Comparison of ENCODE assay signal across 21 mouse cellular contexts in genomic region chr11:24128001-24128400, GRCm38 (mm10). TPM values are rescaled to one million over a fixed set of nuclear protein-coding genes. Genes with fewer than 3 reads are reported as not detected.
A peak's percentile ranks its signal among the peaks of the same experiment; 100 is the strongest.
DNase-seq lines count a peak whose midpoint lies in the region; ATAC-seq and TF ChIP-seq lines count a peak whose summit lies in the region.
"Had no signal": no experiment of that assay in that cellular context is flagged by ENCODE, and none has a peak within 500 bp of the region (broad histone marks: within the 10 kb centered on the region; RNA-seq: fewer than 3 reads in every experiment).

No protein-coding gene starts in this region.

- 0 out of 2 replicates have a peak, but pooled peaks have one; percentile 26 for ATAC-seq in heart, embryonic 13.5 days (ENCODE audit: extremely low read depth, insufficient number of reproducible peaks, low FRiP score, low TSS enrichment)
- 0 out of 2 replicates have a peak, but pooled peaks have one; percentile 21 for ATAC-seq in midbrain, embryonic 13.5 days
- no peak for ATAC-seq in embryonic facial prominence, embryonic 13.5 days (ENCODE audit: insufficient number of reproducible peaks, insufficient read depth, low FRiP score, low TSS enrichment, low read depth)
- ATAC-seq in liver, embryonic 16.5 days (ENCODE audit: low read depth) = no peak
- ATAC-seq in lung, postnatal 0 days = no peak

- H3K4me1 ChIP-seq in heart, embryonic 13.5 days = peaks cover 72% of the 10 kb centered on the region
- peaks cover 52% of the 10 kb centered on the region for H3K4me1 ChIP-seq in midbrain, embryonic 13.5 days (replicated peaks)
- H3K4me1 ChIP-seq in midbrain, embryonic 10.5 days = peaks cover 16% of the 10 kb centered on the region
- peaks cover 46% of the 10 kb centered on the region for H3K4me1 ChIP-seq in embryonic facial prominence, embryonic 13.5 days
- H3K4me1 ChIP-seq in liver, embryonic 16.5 days (ENCODE audit: control insufficient read depth, low read depth, low read length) = peaks cover 90% of the 10 kb centered on the region
- no peaks in the 10 kb centered on the region for H3K4me1 ChIP-seq in lung, postnatal 0 days (ENCODE audit: insufficient read depth, low read depth, low read length)

- no peaks in the 10 kb centered on the region for H3K36me3 ChIP-seq in heart, embryonic 13.5 days
- 0 out of 2 replicates have a peak, but pooled peaks cover 4% of the 10 kb centered on the region for H3K36me3 ChIP-seq in midbrain, embryonic 13.5 days
- no peaks in the 10 kb centered on the region; the same call in 1 of the 2 replicates for H3K36me3 ChIP-seq in midbrain, embryonic 10.5 days
- peaks cover 23% of the 10 kb centered on the region; the same call in 1 of the 2 replicates for H3K36me3 ChIP-seq in embryonic facial prominence, embryonic 13.5 days
- no peaks in the 10 kb centered on the region for H3K36me3 ChIP-seq in liver, embryonic 16.5 days (ENCODE audit: control insufficient read depth, insufficient read depth)
- no peaks in the 10 kb centered on the region for H3K36me3 ChIP-seq in lung, postnatal 0 days (ENCODE audit: insufficient read depth, low read length)

- H3K27ac ChIP-seq in heart, embryonic 13.5 days (replicated peaks) = no peak overlapping the region
- no peak overlapping the region; the same call in 1 of the 2 replicates for H3K27ac ChIP-seq in midbrain, embryonic 13.5 days
- H3K27ac ChIP-seq in midbrain, embryonic 10.5 days (replicated peaks) = no peak overlapping the region; the same call in 1 of the 2 replicates
- H3K27ac ChIP-seq in embryonic facial prominence, embryonic 13.5 days = peak overlapping the region; percentile 48
- peak overlapping the region; percentile 87 for H3K27ac ChIP-seq in liver, embryonic 16.5 days (ENCODE audit: low read length)
- no peak overlapping the region for H3K27ac ChIP-seq in lung, postnatal 0 days (ENCODE audit: low read length)

- DNase-seq in heart, adult 18-20 months = no peak
- no peak for DNase-seq in midbrain, embryonic 10.5 days (ENCODE audit: low spot score)
- no peak for DNase-seq in lung, postnatal 0 days (ENCODE audit: low spot score)
- no peak for DNase-seq in T-cell, adult 2 months (ENCODE audit: low spot score)
- DNase-seq: adrenal gland, postnatal 36 days; B cell, adult 2 months; cerebellum, adult 11 months; cerebellum, postnatal 36 days; gastrocnemius, postnatal 36 days; kidney, postnatal 10 days; lung, postnatal 10 days had no signal

- 0 out of 2 replicates have a peak overlapping the region, but pooled peaks have one; percentile 16 for H3K9ac ChIP-seq in heart, embryonic 13.5 days
- no peak overlapping the region for H3K9ac ChIP-seq in midbrain, embryonic 13.5 days (replicated peaks)
- no peak overlapping the region for H3K9ac ChIP-seq in embryonic facial prominence, embryonic 13.5 days
- peak overlapping the region; percentile 40 for H3K9ac ChIP-seq in liver, embryonic 16.5 days (ENCODE audit: low read depth, low read length)
- no peak overlapping the region for H3K9ac ChIP-seq in lung, postnatal 0 days (replicated peaks; ENCODE audit: low read depth)

- TF ChIP-seq EP300 in lung, postnatal 0 days (IDR thresholded peaks at IDR 0.05) = no peak

- WGBS in heart, embryonic 13.5 days = 48% methylated on average over 2 of the region's 2 CpGs
- 50% methylated on average over 2 of the region's 2 CpGs for WGBS in midbrain, embryonic 13.5 days
- 51% methylated on average over 2 of the region's 2 CpGs for WGBS in midbrain, embryonic 10.5 days
- WGBS in embryonic facial prominence, embryonic 13.5 days = 52% methylated on average over 2 of the region's 2 CpGs
- 58% methylated on average over 2 of the region's 2 CpGs for WGBS in liver, embryonic 16.5 days (ENCODE audit: insufficient replicate concordance)
- 74% methylated on average over 2 of the region's 2 CpGs for WGBS in lung, postnatal 0 days

- no peak overlapping the region for H3K4me3 ChIP-seq in heart, embryonic 13.5 days
- H3K4me3 ChIP-seq in midbrain, embryonic 13.5 days (replicated peaks) = no peak overlapping the region
- H3K4me3 ChIP-seq in midbrain, embryonic 10.5 days = no peak overlapping the region
- H3K4me3 ChIP-seq in embryonic facial prominence, embryonic 13.5 days = no peak overlapping the region
- no peak overlapping the region for H3K4me3 ChIP-seq in liver, embryonic 16.5 days (ENCODE audit: low read depth, low read length)
- H3K4me3 ChIP-seq in lung, postnatal 0 days (ENCODE audit: low read depth, low read length) = no peak overlapping the region

- no peak overlapping the region for H3K4me2 ChIP-seq in heart, embryonic 13.5 days
- H3K4me2 ChIP-seq in midbrain, embryonic 13.5 days (replicated peaks) = no peak overlapping the region
- no peak overlapping the region for H3K4me2 ChIP-seq in embryonic facial prominence, embryonic 13.5 days
- no peak overlapping the region for H3K4me2 ChIP-seq in liver, embryonic 16.5 days (ENCODE audit: low read depth, low read length)
- H3K4me2 ChIP-seq in lung, postnatal 0 days (replicated peaks; ENCODE audit: low read depth, low read length) = no peak overlapping the region

- TF ChIP-seq CTCF in lung, postnatal 0 days (IDR thresholded peaks at IDR 0.05) = no peak

- no peaks in the 10 kb centered on the region for H3K9me3 ChIP-seq in heart, embryonic 13.5 days
- no peaks in the 10 kb centered on the region for H3K9me3 ChIP-seq in midbrain, embryonic 13.5 days
- H3K9me3 ChIP-seq in midbrain, embryonic 10.5 days (replicated peaks) = no peaks in the 10 kb centered on the region
- H3K9me3 ChIP-seq in embryonic facial prominence, embryonic 13.5 days = no peaks in the 10 kb centered on the region
- H3K9me3 ChIP-seq in liver, embryonic 16.5 days (replicated peaks; ENCODE audit: control insufficient read depth, low read length) = no peaks in the 10 kb centered on the region
- no peaks in the 10 kb centered on the region for H3K9me3 ChIP-seq in lung, postnatal 0 days (ENCODE audit: low read length)

- no peaks in the 10 kb centered on the region for H3K27me3 ChIP-seq in heart, embryonic 13.5 days (replicated peaks)
- H3K27me3 ChIP-seq in midbrain, embryonic 13.5 days = no peaks in the 10 kb centered on the region
- no peaks in the 10 kb centered on the region for H3K27me3 ChIP-seq in midbrain, embryonic 10.5 days (ENCODE audit: low read depth, poor library complexity, severe bottlenecking)
- H3K27me3 ChIP-seq in embryonic facial prominence, embryonic 13.5 days = no peaks in the 10 kb centered on the region
- no peaks in the 10 kb centered on the region for H3K27me3 ChIP-seq in liver, embryonic 16.5 days (ENCODE audit: control insufficient read depth, insufficient read depth, low read depth, low read length)
- no peaks in the 10 kb centered on the region for H3K27me3 ChIP-seq in lung, postnatal 0 days (replicated peaks; ENCODE audit: insufficient read depth, low read length)

RNA-seq across cellular contexts. Expression of gene Bcl11a, which starts 50.1 kb away (rescaled TPM):
- 15.3 and 15.9 TPM in 2 replicates for polyA plus RNA-seq in heart, embryonic 13.5 days (2015; fragmentation: Nextera tagmentation; extraction: Ambion mirVana)
- total RNA-seq in heart, adult 18-20 months (2021) = 1 to 10 TPM; 2.1 to 2.6 TPM
- polyA plus RNA-seq in midbrain, embryonic 13.5 days (2015; fragmentation: Nextera tagmentation; extraction: Ambion mirVana) = 97.6 and 102 TPM in 2 replicates
- polyA plus RNA-seq in midbrain, embryonic 10.5 days (2016; fragmentation: Nextera tagmentation; extraction: Ambion mirVana) = 15.8 and 33.2 TPM in 2 replicates
- 70.0 and 79.1 TPM in 2 replicates for polyA plus RNA-seq in embryonic facial prominence, embryonic 13.5 days (2015; fragmentation: Nextera tagmentation; extraction: Ambion mirVana)
- polyA plus RNA-seq in liver, embryonic 16.5 days (2015; fragmentation: Nextera tagmentation; extraction: Ambion mirVana) = 17.7 and 20.9 TPM in 2 replicates
- 2.4 and 2.6 TPM in 2 replicates for polyA plus RNA-seq in lung, postnatal 0 days (2015; fragmentation: Nextera tagmentation; extraction: Ambion mirVana)

RNA-seq across cellular contexts. Expression of gene A830031A19Rik, which starts 53.1 kb away (rescaled TPM):
- polyA plus RNA-seq in heart, embryonic 13.5 days (2015; fragmentation: Nextera tagmentation; extraction: Ambion mirVana) = not detected in 2 replicates
- not detected for total RNA-seq in heart, adult 18-20 months (2021)
- not detected in 2 replicates for polyA plus RNA-seq in midbrain, embryonic 13.5 days (2015; fragmentation: Nextera tagmentation; extraction: Ambion mirVana)
- polyA plus RNA-seq in midbrain, embryonic 10.5 days (2016; fragmentation: Nextera tagmentation; extraction: Ambion mirVana) = not detected in 2 replicates
- polyA plus RNA-seq in embryonic facial prominence, embryonic 13.5 days (2015; fragmentation: Nextera tagmentation; extraction: Ambion mirVana) = not detected in 2 replicates
- polyA plus RNA-seq in liver, embryonic 16.5 days (2015; fragmentation: Nextera tagmentation; extraction: Ambion mirVana) = not detected in 2 replicates
- not detected in 2 replicates for polyA plus RNA-seq in lung, postnatal 0 days (2015; fragmentation: Nextera tagmentation; extraction: Ambion mirVana)
- total RNA-seq: adrenal gland, postnatal 36 days; ES-E14; gastrocnemius, postnatal 36 days; megakaryocyte-erythroid progenitor cell, adult 5-6 weeks had no signal
- polyA plus RNA-seq: embryonic facial prominence, embryonic 14.5 days; heart, embryonic 16.5 days; limb, embryonic 11.5 days; neural tube, embryonic 11.5 days had no signal

Comparison
In these comparisons a context has a peak if more than half of its experiments do, and no peak if none do; other contexts are left out.
1. ATAC-seq: peak in heart, embryonic 13.5 days (single experiment) and midbrain, embryonic 13.5 days (single experiment); none in embryonic facial prominence, embryonic 13.5 days (single experiment), liver, embryonic 16.5 days (single experiment) and lung, postnatal 0 days (single experiment).
2. H3K27ac ChIP-seq: peak in embryonic facial prominence, embryonic 13.5 days (single experiment) and liver, embryonic 16.5 days (single experiment); none in heart, embryonic 13.5 days (single experiment), midbrain, embryonic 13.5 days (single experiment), midbrain, embryonic 10.5 days (single experiment) and lung, postnatal 0 days (single experiment).
3. H3K9ac ChIP-seq: peak in heart, embryonic 13.5 days (single experiment) and liver, embryonic 16.5 days (single experiment); none in midbrain, embryonic 13.5 days (single experiment), embryonic facial prominence, embryonic 13.5 days (single experiment) and lung, postnatal 0 days (single experiment).